Mouse (Mus musculus) cerebellum, adult 2 months (tissue): ENCODE results near the gene Serpinf2.

ENCODE experiments used
- CTCF ChIP-seq: fragments of 200-500 bp; IDR thresholded peaks from 2 replicates; pipeline ENCODE4 v1.5.1; 2011; ENCODE audit warnings: low read depth, mild to moderate bottlenecking, control low read depth, low read length, moderate library complexity, borderline replicate concordance; ENCODE audit not compliant: insufficient read depth
- POLR2A ChIP-seq: fragments of 200-500 bp; IDR thresholded peaks from 2 replicates; pipeline ENCODE4 v1.6.1; 2011; ENCODE audit warnings: low read length, control low read depth, borderline replicate concordance; ENCODE audit not compliant: insufficient read depth

- TF ChIP-seq CTCF, result no peak
- no peak for TF ChIP-seq POLR2A
Measured at GRCm38 (mm10) chr11:75470675-75471074, 31.3 kb upstream of the Serpinf2 start.
